Mouse (Mus musculus) liver, adult 2 months (tissue): ENCODE measurements around the gene Prpf6. TPM values are rescaled to one million over a fixed set of nuclear protein-coding genes. Genes with fewer than 3 reads are reported as not detected.

ENCODE experiments used
- DNase-seq: peaks from one replicate; pipeline ENCODE4 v3.0.0-alpha.2; 2011; ENCODE audit warnings: low read depth, low spot score; ENCODE audit errors: extremely low read depth
- H3K27ac ChIP-seq: fragments of 200-500 bp; replicated peaks from 2 replicates; pipeline ENCODE4 v1.5.1; 2012; ENCODE audit warnings: low read depth, mild to moderate bottlenecking, control low read depth, inconsistent platforms, low read length; ENCODE audit not compliant: insufficient read depth
- H3K27me3 ChIP-seq: fragments of 200-500 bp; 2 replicates; pipeline ENCODE4 v1.6.1; 2012; ENCODE audit warnings: mild to moderate bottlenecking, moderate library complexity, low read length, inconsistent platforms; ENCODE audit not compliant: control insufficient read depth, insufficient read depth
- H3K36me3 ChIP-seq: fragments of 200-500 bp; 2 replicates; pipeline ENCODE4 v1.6.1; 2012; ENCODE audit warnings: low read length, inconsistent platforms; ENCODE audit not compliant: control insufficient read depth, insufficient read depth
- H3K4me1 ChIP-seq: fragments of 200-500 bp; 2 replicates; pipeline ENCODE4 v1.6.1; 2011; ENCODE audit warnings: low read length; ENCODE audit not compliant: control insufficient read depth, insufficient read depth
- H3K4me3 ChIP-seq: fragments of 200-500 bp; 2 replicates; pipeline ENCODE4 v1.5.1; 2011; ENCODE audit warnings: low read depth, mild to moderate bottlenecking, control low read depth, low read length, moderate library complexity; ENCODE audit not compliant: insufficient read depth
- H3K79me2 ChIP-seq: fragments of 200-500 bp; 2 replicates; pipeline ENCODE4 v1.6.1; 2012; ENCODE audit warnings: inconsistent platforms, mild to moderate bottlenecking, low read length, moderate library complexity; ENCODE audit not compliant: control insufficient read depth, insufficient read depth
- H3K9ac ChIP-seq: fragments of 200-500 bp; 2 replicates; pipeline ENCODE4 v1.6.1; 2012; ENCODE audit warnings: low read depth, mild to moderate bottlenecking, control low read depth, inconsistent platforms, low read length
- CTCF ChIP-seq: fragments of 200-500 bp; IDR thresholded peaks from 2 replicates; pipeline ENCODE4 v1.5.1; 2011; ENCODE audit warnings: low read depth, low read length, control low read depth
- POLR2A ChIP-seq: fragments of 200-500 bp; IDR thresholded peaks from 2 replicates; pipeline ENCODE4 v1.6.1; 2011; ENCODE audit warnings: low read length, control low read depth; ENCODE audit not compliant: insufficient read depth; ENCODE audit errors: extremely low read depth
- WGBS: fragments of 180-500 bp; shearing (Covaris S2); methylation state at CpG from one replicate; pipeline ENCODE4 v1.1.7; 2018; 5-methylcytosine and 5-hydroxymethylcytosine counted together
- polyA plus RNA-seq: library from polyadenylated mRNA; depleted of rRNA; stranded (reverse); fragments of >200 nt; gene quantifications from 2 replicates; pipeline ENCODE4 v1.2.3, GENCODE M21; 2012
- total RNA-seq: library from RNA; depleted of rRNA; stranded (reverse); fragments of >200 nt; gene quantifications from 2 replicates; pipeline ENCODE4 v1.2.3, GENCODE M21; 2014

The Prpf6 gene
- total and polyA plus RNA-seq, 2 experiments, result 13.4 to 27.3 TPM

DNA sequence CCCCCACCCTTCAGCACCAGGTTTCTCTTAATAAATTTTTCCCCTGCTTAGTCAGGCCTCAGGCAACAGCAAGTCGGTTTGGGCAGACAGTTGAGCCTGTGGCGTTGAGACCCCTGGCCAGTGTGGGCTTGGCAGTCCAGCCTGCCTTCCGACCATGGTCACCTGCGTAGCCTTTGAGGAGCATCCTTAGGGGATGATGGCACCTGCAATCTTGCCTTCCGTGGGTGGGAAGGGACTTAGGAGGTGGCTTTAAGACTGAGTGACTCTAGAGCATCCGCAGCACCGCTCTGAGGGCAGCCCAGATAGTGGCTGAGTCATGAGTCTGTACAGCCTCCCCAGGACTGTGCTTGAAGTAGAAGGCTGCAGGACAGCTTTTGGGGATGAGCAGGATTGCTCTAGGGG lies 89.0 kb downstream of the Prpf6 start:
- Histone ChIP-seq H3K79me2 (no peaks in the 10 kb centered on the region), H3K36me3 (no peaks in the 10 kb centered on the region), H3K27me3 (no peaks in the 10 kb centered on the region), H3K27ac (no peak overlapping the region), H3K9ac (peak overlapping the region; percentile 76), H3K4me3 (peak overlapping the region; percentile 78), H3K4me1 (peaks cover 8% of the 10 kb centered on the region; the same call in 1 of the 2 replicates)
- TF ChIP-seq POLR2A (no peak), CTCF (no peak)
- no peak for DNase-seq
- 37% methylated on average over 7 of the region's 7 CpGs for WGBS

GRCm38 (mm10) chr2:181681978-181682377 lies 90.3 kb downstream of the Prpf6 start:
- WGBS, result 94% methylated on average over 1 of the region's 1 CpGs
- Histone ChIP-seq H3K27ac (no peak overlapping the region), H3K36me3 (no peaks in the 10 kb centered on the region), H3K27me3 (no peaks in the 10 kb centered on the region), H3K4me1 (peaks cover 8% of the 10 kb centered on the region; the same call in 1 of the 2 replicates), H3K9ac (no peak overlapping the region), H3K79me2 (no peaks in the 10 kb centered on the region), H3K4me3 (no peak overlapping the region)
- no peak for DNase-seq
- TF ChIP-seq CTCF (no peak), POLR2A (no peak)

GRCm38 (mm10) chr2:181683381-181683780 lies 91.7 kb downstream of the Prpf6 start:
- Histone ChIP-seq H3K27me3 (no peaks in the 10 kb centered on the region), H3K79me2 (no peaks in the 10 kb centered on the region), H3K4me3 (no peak overlapping the region), H3K36me3 (no peaks in the 10 kb centered on the region), H3K9ac (no peak overlapping the region), H3K4me1 (peaks cover 8% of the 10 kb centered on the region; the same call in 1 of the 2 replicates), H3K27ac (no peak overlapping the region)
- TF ChIP-seq POLR2A (no peak), CTCF (no peak)
- no peak for DNase-seq
- WGBS, result 79% methylated on average over 4 of the region's 4 CpGs

DNA sequence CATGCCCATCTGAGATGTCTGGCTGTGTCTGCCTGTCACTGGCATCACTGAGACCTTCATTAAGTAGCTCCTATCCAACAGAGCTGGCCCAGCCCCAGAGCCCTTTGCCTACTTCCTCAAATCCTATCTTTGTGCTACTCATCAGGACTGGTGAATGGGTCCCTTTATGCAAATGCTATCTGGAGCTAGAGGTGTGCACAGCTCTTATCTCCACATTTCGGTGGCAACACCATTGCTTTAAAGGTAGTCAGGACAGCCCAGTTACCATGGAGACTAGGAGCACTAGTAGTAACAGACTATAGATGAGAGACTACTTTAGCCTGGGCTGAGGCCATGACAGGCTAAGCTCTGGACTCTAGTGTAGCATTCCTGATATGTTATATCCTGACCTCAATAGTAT lies 93.0 kb downstream of the Prpf6 start:
- no peak overlapping the region for H3K4me3 ChIP-seq
- H3K36me3 ChIP-seq, result no peaks in the 10 kb centered on the region
- TF ChIP-seq CTCF, result no peak
- TF ChIP-seq POLR2A, result no peak
- H3K9ac ChIP-seq, result no peak overlapping the region
- no peaks in the 10 kb centered on the region for H3K27me3 ChIP-seq
- H3K27ac ChIP-seq, result no peak overlapping the region
- no peak for DNase-seq
- peaks cover 4% of the 10 kb centered on the region; the same call in 1 of the 2 replicates for H3K4me1 ChIP-seq
- no peaks in the 10 kb centered on the region for H3K79me2 ChIP-seq
- 74% methylated on average over 1 of the region's 1 CpGs for WGBS

- no peak for TF ChIP-seq CTCF
- no peak for TF ChIP-seq POLR2A
- DNase-seq, result no peak
- Histone ChIP-seq H3K4me1 (peaks cover 1% of the 10 kb centered on the region; the same call in 1 of the 2 replicates), H3K27me3 (no peaks in the 10 kb centered on the region), H3K79me2 (no peaks in the 10 kb centered on the region), H3K9ac (no peak overlapping the region), H3K27ac (no peak overlapping the region), H3K36me3 (no peaks in the 10 kb centered on the region), H3K4me3 (no peak overlapping the region)
- 84% methylated on average over 4 of the region's 4 CpGs for WGBS
These were observed 94.0 kb downstream of the Prpf6 start for GRCm38 (mm10) chr2:181685686-181686085.

- Histone ChIP-seq H3K4me1 (no peaks in the 10 kb centered on the region), H3K9ac (no peak overlapping the region), H3K27me3 (no peaks in the 10 kb centered on the region), H3K36me3 (no peaks in the 10 kb centered on the region), H3K27ac (no peak overlapping the region), H3K79me2 (no peaks in the 10 kb centered on the region), H3K4me3 (no peak overlapping the region)
- DNase-seq, result no peak
- TF ChIP-seq POLR2A, result no peak
- TF ChIP-seq CTCF, result no peak
- 94% methylated on average over 8 of the region's 8 CpGs for WGBS
These were observed 95.9 kb downstream of the Prpf6 start for GRCm38 (mm10) chr2:181687586-181687985.
